Mouse (Mus musculus): ENCODE results near the gene Morn3. TPM values are rescaled to one million over a fixed set of nuclear protein-coding genes. Genes with fewer than 3 reads are reported as not detected.

The Morn3 gene
- total RNA-seq (2014; rRNA removed), result not detected in 2 replicates
- 0.64 and 0.87 TPM in 2 replicates for polyA plus RNA-seq (2015; fragmentation: Nextera tagmentation; extraction: Ambion mirVana)

DNA sequence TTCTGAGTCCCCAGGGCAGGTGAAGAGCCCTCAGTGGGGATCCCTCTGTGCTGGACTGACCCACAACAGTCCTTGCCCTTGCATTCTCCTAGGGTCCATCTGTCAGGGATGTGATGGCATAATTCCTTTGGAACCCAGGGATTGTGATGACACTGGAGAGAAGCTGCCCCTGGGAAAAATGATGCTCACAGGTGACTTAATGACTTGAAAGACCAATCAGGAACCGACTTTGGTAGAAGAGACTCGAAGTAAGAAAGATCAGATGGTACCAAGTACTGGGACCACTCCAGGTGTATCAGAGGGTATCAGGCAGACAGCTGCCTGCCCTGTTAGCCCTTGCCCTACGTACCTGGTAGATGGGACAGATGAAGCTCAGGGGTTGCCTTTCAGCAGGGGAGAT, at the start of gene Morn3:
TSS of gene Morn3 (minus strand) at position 101 of the 400 bp plus-strand sequence.
- Histone ChIP-seq H3K4me2 (ENCODE audit: low read depth, low read length) (no peak within 1 kb of the TSS), H3K27me3 (ENCODE audit: insufficient read depth, low read length) (no peaks in the 10 kb centered on the region), H3K9ac (replicated peaks; ENCODE audit: low read length) (no peak within 1 kb of the TSS), H3K27ac (no peak within 1 kb of the TSS), H3K4me1 (ENCODE audit: insufficient read depth, low read length) (no peaks in the 10 kb centered on the region), H3K9me3 (ENCODE audit: low read length) (no peaks in the 10 kb centered on the region), H3K36me3 (ENCODE audit: insufficient read depth, low read length) (no peaks in the 10 kb centered on the region), H3K4me3 (ENCODE audit: low read length) (no peak within 1 kb of the TSS)
- no peak for DNase-seq (ENCODE audit: low spot score)
- 77% methylated on average over 3 of the region's 3 CpGs for WGBS
- ATAC-seq, result no peak
- TF ChIP-seq CTCF (IDR thresholded peaks at IDR 0.05; ENCODE audit: low read depth), result no peak

DNA sequence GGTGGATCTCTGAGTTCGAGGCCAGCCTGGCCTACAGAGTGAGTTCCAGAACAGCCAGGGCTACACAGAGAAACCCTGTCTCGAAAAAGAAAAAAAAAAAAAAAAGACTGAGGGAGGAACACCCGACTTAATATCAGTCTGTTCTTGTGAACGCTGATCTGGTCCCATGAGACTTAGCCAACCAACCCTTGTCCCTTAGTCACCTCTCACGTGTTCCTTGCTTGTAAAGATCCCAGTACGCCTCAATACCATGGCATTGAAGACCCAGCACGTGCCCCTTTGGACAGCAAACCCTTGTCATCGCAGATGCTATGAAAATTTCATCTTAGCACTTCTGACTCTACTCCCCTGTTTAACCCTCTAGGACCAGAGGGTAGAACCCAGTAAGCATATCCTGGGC, 49.5 kb upstream of the Morn3 start:
- ATAC-seq (no peak), DNase-seq (ENCODE audit: low spot score) (no peak)
- no peaks in the 10 kb centered on the region for H3K27me3 ChIP-seq (ENCODE audit: insufficient read depth, low read length)
- no peak overlapping the region for H3K4me3 ChIP-seq (ENCODE audit: low read length)
- H3K9me3 ChIP-seq (ENCODE audit: low read length), result no peaks in the 10 kb centered on the region
- WGBS, result 92% methylated on average over 8 of the region's 8 CpGs
- no peak overlapping the region for H3K4me2 ChIP-seq (ENCODE audit: low read depth, low read length)
- peaks cover 8% of the 10 kb centered on the region for H3K36me3 ChIP-seq (ENCODE audit: insufficient read depth, low read length)
- no peak for TF ChIP-seq CTCF (IDR thresholded peaks at IDR 0.05; ENCODE audit: low read depth)
- H3K4me1 ChIP-seq (ENCODE audit: insufficient read depth, low read length), result no peaks in the 10 kb centered on the region
- H3K9ac ChIP-seq (replicated peaks; ENCODE audit: low read length), result no peak overlapping the region
- H3K27ac ChIP-seq, result no peak overlapping the region

DNA sequence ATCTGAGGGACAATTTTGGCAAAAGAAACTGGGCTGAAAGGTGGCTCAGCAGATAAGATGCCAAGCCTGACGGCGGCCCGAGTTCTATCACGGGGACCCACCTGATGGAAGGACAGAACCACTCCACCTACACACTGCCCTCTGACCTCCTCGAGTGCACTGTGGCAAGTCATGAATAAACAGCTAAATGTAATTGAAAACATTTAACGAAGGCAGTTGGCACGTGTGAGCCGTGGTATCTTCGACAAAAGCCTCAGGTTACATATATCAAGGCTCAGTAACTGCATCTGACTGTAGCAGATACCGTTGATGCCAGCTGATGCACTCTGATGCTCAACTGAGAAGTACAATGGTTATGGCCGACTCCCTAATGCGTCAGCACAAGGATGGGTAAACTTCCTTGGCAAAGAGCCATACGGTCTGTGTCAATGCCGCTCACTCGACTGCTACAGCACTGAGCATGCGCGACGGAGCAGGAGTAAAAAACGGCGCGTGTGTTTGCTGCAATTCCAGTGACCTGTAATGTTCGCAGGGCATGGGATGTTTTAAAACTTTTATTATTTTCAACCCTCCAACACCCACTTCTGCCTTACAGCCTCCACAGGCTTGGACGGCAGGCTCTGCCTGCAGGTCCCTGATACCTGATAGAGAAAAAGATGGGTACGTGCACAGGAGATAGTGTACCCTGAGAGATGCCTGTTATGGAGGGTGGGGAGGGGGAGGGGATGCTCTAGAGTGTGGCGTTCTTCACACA, 47.6 kb upstream of the Morn3 start:
- H3K27me3 ChIP-seq (ENCODE audit: insufficient read depth, low read length), result no peaks in the 10 kb centered on the region
- no peak; the same call in 1 of the 2 replicates for ATAC-seq
- no peaks in the 10 kb centered on the region for H3K4me1 ChIP-seq (ENCODE audit: insufficient read depth, low read length)
- H3K9me3 ChIP-seq (ENCODE audit: low read length), result no peaks in the 10 kb centered on the region
- peak overlapping the region; percentile 34 for H3K4me2 ChIP-seq (ENCODE audit: low read depth, low read length)
- 64% methylated on average over 25 of the region's 25 CpGs for WGBS
- peaks cover 3% of the 10 kb centered on the region for H3K36me3 ChIP-seq (ENCODE audit: insufficient read depth, low read length)
- DNase-seq (ENCODE audit: low spot score), result peak; percentile 79
- H3K9ac ChIP-seq (replicated peaks; ENCODE audit: low read length), result no peak overlapping the region
- H3K27ac ChIP-seq, result no peak overlapping the region
- no peak for TF ChIP-seq CTCF (IDR thresholded peaks at IDR 0.05; ENCODE audit: low read depth)
- H3K4me3 ChIP-seq (ENCODE audit: low read length), result no peak overlapping the region

GRCm38 (mm10) chr5:123093077-123093633, 46.3 kb upstream of the Morn3 start:
- WGBS, result 77% methylated on average over 14 of the region's 14 CpGs
- ATAC-seq, result no peak
- DNase-seq (ENCODE audit: low spot score), result no peak
- Histone ChIP-seq H3K36me3 (ENCODE audit: insufficient read depth, low read length) (no peaks in the 10 kb centered on the region), H3K4me1 (ENCODE audit: insufficient read depth, low read length) (no peaks in the 10 kb centered on the region), H3K27me3 (ENCODE audit: insufficient read depth, low read length) (no peaks in the 10 kb centered on the region), H3K9ac (replicated peaks; ENCODE audit: low read length) (no peak overlapping the region), H3K4me2 (ENCODE audit: low read depth, low read length) (no peak overlapping the region), H3K4me3 (ENCODE audit: low read length) (no peak overlapping the region), H3K9me3 (ENCODE audit: low read length) (no peaks in the 10 kb centered on the region), H3K27ac (no peak overlapping the region)
- no peak for TF ChIP-seq CTCF (IDR thresholded peaks at IDR 0.05; ENCODE audit: low read depth)

GRCm38 (mm10) chr5:123090560-123091306, 43.9 kb upstream of the Morn3 start:
- DNase-seq (ENCODE audit: low spot score) (no peak), ATAC-seq (no peak)
- TF ChIP-seq CTCF (IDR thresholded peaks at IDR 0.05; ENCODE audit: low read depth), result no peak

GRCm38 (mm10) chr5:123088784-123089183, 42.0 kb upstream of the Morn3 start:
- no peak for ATAC-seq
- TF ChIP-seq CTCF (IDR thresholded peaks at IDR 0.05; ENCODE audit: low read depth), result no peak
- DNase-seq (ENCODE audit: low spot score), result no peak
- Histone ChIP-seq H3K27ac (no peak overlapping the region), H3K4me1 (ENCODE audit: insufficient read depth, low read length) (no peaks in the 10 kb centered on the region), H3K36me3 (ENCODE audit: insufficient read depth, low read length) (no peaks in the 10 kb centered on the region), H3K27me3 (ENCODE audit: insufficient read depth, low read length) (no peaks in the 10 kb centered on the region), H3K9me3 (ENCODE audit: low read length) (no peaks in the 10 kb centered on the region), H3K4me3 (ENCODE audit: low read length) (no peak overlapping the region), H3K9ac (replicated peaks; ENCODE audit: low read length) (no peak overlapping the region), H3K4me2 (ENCODE audit: low read depth, low read length) (no peak overlapping the region)
- 90% methylated on average over 4 of the region's 4 CpGs for WGBS

More at GRCm38 (mm10) chr5:123090560-123091306, 43.9 kb upstream of the Morn3 start:
- no peaks in the 10 kb centered on the region for H3K4me1 ChIP-seq (ENCODE audit: insufficient read depth, low read length)
- H3K36me3 ChIP-seq (ENCODE audit: insufficient read depth, low read length), result no peaks in the 10 kb centered on the region
- no peaks in the 10 kb centered on the region for H3K9me3 ChIP-seq (ENCODE audit: low read length)
- H3K4me3 ChIP-seq (ENCODE audit: low read length), result no peak overlapping the region
- no peak overlapping the region for H3K4me2 ChIP-seq (ENCODE audit: low read depth, low read length)
- no peak overlapping the region for H3K9ac ChIP-seq (replicated peaks; ENCODE audit: low read length)
- no peaks in the 10 kb centered on the region for H3K27me3 ChIP-seq (ENCODE audit: insufficient read depth, low read length)
- WGBS, result 86% methylated on average over 10 of the region's 10 CpGs
- no peak overlapping the region for H3K27ac ChIP-seq
